Mouse (Mus musculus) neural tube, embryonic 14.5 days (tissue): ENCODE measurements around the gene Tmem196. TPM values are rescaled to one million over a fixed set of nuclear protein-coding genes. Genes with fewer than 3 reads are reported as not detected.
"Not testable (repeated sequence)": the region's sequence is repeated elsewhere in the genome, so short reads cannot be mapped to it uniquely, and the experiment has no call there.

Experiments
- ATAC-seq: fragments of 200-750 bp; cut with Nextera tagmentation; 2 replicates; pipeline ENCODE4 v1.8.0; 2017; ENCODE audit warnings: low read depth, mild to moderate bottlenecking, moderate TSS enrichment, moderate library complexity
- H3K27ac ChIP-seq: fragments of 300-500 bp; sonication (generic); 2 replicates; pipeline ENCODE4 v1.5.1; 2014; ENCODE audit warnings: low read depth, mild to moderate bottlenecking, control low read depth, low read length, moderate library complexity, mixed read lengths
- H3K27me3 ChIP-seq: fragments of 300-500 bp; sonication (generic); 2 replicates; pipeline ENCODE4 v1.6.1; 2014; ENCODE audit warnings: low read length; ENCODE audit not compliant: control insufficient read depth, insufficient read depth
- H3K36me3 ChIP-seq: fragments of 300-500 bp; sonication (generic); 2 replicates; pipeline ENCODE4 v1.6.1; 2014; ENCODE audit warnings: low read length, mixed read lengths; ENCODE audit not compliant: control insufficient read depth, insufficient read depth
- H3K4me1 ChIP-seq: fragments of 300-500 bp; sonication (generic); 2 replicates; pipeline ENCODE4 v1.6.1; 2014; ENCODE audit warnings: low read length; ENCODE audit not compliant: control insufficient read depth, insufficient read depth
- H3K4me2 ChIP-seq: fragments of 300-500 bp; sonication (generic); 2 replicates; pipeline ENCODE4 v1.6.1; 2014; ENCODE audit warnings: mild to moderate bottlenecking, low read depth, low read length, control low read depth
- H3K4me3 ChIP-seq: fragments of 300-500 bp; sonication (generic); 2 replicates; pipeline ENCODE4 v1.5.1; 2014; ENCODE audit warnings: low read depth, low read length, control low read depth, mixed read lengths
- H3K9ac ChIP-seq: fragments of 300-500 bp; sonication (generic); replicated peaks from 2 replicates; pipeline ENCODE4 v1.6.1; 2014; ENCODE audit warnings: low read depth, mild to moderate bottlenecking, control low read depth, low read length, mixed read lengths
- H3K9me3 ChIP-seq: fragments of 300-500 bp; sonication (generic); 2 replicates; pipeline ENCODE4 v1.6.1; 2016; ENCODE audit warnings: low read length; ENCODE audit not compliant: control insufficient read depth
- WGBS: fragments of 180-500 bp; shearing (Covaris S2); extraction: QIAGEN DNeasy Blood & Tissue Kit; methylation state at CpG from one replicate; pipeline ENCODE4 v1.1.7; 2014; 5-methylcytosine and 5-hydroxymethylcytosine counted together
- polyA plus RNA-seq: library from polyadenylated mRNA; unstranded; fragments of >200 nt; fragmentation: Nextera tagmentation; extraction: Ambion mirVana; gene quantifications from 2 replicates; pipeline ENCODE4 v1.2.1, GENCODE M21; 2014

Gene Tmem196
- polyA plus RNA-seq, 1 experiment from 2014 or later, result 11.9 TPM

DNA sequence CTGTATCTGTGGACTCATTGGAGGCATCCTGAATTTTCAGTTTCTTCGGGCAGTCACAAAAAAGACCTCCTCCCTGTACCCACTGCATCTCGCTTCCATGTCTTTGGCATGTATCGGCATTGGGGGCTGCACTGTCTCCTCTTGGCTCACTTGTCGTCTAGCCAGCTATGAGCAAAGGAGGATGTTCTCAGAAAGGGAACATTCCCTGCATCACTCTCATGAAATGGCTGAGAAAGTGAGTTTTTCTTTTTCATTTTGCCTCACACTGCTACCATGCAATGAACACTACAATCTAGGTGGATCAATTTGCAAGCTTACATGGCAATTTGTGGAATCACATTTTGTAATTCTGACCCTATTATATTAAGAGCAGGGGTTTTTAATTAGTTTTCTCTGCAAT, 69.1 kb downstream of the Tmem196 start:
- no peak overlapping the region for H3K9ac ChIP-seq
- no peaks in the 10 kb centered on the region for H3K4me1 ChIP-seq
- no peak overlapping the region for H3K27ac ChIP-seq
- H3K27me3 ChIP-seq, result no peaks in the 10 kb centered on the region
- H3K36me3 ChIP-seq, result no peaks in the 10 kb centered on the region
- no peak overlapping the region for H3K4me2 ChIP-seq
- WGBS, result 73% methylated on average over 4 of the region's 4 CpGs
- no peak overlapping the region for H3K4me3 ChIP-seq
- no peaks in the 10 kb centered on the region for H3K9me3 ChIP-seq
- ATAC-seq, result no peak

DNA sequence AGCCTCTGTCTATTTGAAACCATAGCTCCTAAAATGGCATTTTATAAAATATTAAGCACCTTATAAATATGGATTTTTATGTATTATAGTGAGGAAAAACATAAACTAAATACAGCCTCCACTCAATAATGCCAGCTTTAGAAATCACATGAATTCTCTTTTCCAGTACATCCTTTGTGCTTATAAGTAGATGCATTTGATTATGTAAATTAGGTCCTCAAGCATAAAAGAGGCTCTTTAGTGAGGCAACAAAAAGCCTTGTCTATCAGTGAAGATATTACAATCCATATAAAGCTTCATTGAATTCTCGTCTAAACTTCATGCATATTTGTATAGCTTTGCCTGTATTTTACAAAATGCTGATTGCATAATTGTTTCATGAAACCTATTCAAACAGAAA, 69.6 kb downstream of the Tmem196 start:
- Histone ChIP-seq H3K27me3 (no peaks in the 10 kb centered on the region), H3K27ac (no peak overlapping the region), H3K4me1 (no peaks in the 10 kb centered on the region), H3K36me3 (no peaks in the 10 kb centered on the region), H3K4me3 (no peak overlapping the region), H3K9ac (no peak overlapping the region), H3K9me3 (no peaks in the 10 kb centered on the region), H3K4me2 (no peak overlapping the region)
- 28% methylated on average over 1 of the region's 1 CpGs for WGBS
- no peak for ATAC-seq

DNA sequence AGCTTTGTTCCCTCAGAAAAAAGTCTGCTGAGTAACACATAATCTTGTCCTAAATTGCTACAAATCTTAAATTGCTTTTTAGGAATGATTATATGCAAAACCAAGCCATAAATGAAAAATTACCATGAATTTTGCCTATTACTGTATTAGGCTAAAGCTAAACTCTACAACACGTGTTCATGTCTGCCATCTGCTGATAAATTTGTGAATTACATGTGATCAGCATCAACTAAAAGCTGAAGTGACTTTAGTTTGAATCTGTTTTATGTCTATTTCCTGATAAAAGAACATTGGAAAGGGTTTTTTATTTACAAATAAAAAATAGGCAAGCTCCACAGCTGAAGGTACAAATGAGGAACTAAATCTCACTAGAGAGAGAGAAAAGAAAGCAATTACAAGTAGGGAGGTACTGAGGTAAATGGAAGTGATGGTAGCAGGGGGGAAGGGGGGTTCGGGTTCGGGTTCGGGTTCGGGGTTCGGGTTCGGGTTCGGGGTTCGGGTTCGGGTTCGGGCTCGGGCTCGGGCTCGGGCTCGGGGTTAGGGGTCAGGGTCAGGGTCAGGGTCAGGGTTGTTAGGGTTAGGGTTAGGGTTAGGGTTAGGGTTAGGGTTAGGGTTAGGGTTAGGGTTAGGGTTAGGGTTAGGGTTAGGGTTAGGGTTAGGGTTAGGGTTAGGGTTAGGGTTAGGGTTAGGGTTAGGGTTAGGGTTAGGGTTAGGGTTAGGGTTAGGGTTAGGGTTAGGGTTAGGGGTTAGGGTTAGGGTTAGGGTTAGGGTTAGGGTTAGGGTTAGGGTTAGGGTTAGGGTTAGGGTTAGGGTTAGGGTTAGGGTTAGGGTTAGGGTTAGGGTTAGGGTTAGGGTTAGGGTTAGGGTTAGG, 82.7 kb downstream of the Tmem196 start:
- not testable (repeated sequence) for H3K36me3 ChIP-seq, H3K4me1 ChIP-seq, H3K27me3 ChIP-seq, H3K4me2 ChIP-seq, H3K9me3 ChIP-seq, ATAC-seq, H3K9ac ChIP-seq, H3K27ac ChIP-seq, H3K4me3 ChIP-seq
- WGBS, result 85% methylated on average over 15 of the region's 15 CpGs
